Mouse (Mus musculus) megakaryocyte progenitor cell, adult 5-6 weeks (primary cell): ENCODE results near the gene Ipp. TPM values are rescaled to one million over a fixed set of nuclear protein-coding genes. Genes with fewer than 3 reads are reported as not detected.

Source experiments
- ATAC-seq: replicated peaks from 2 replicates; pipeline ENCODE4 v1.8.0; 2016; ENCODE audit warnings: mild to moderate bottlenecking, moderate TSS enrichment, inconsistent platforms; ENCODE audit not compliant: poor library complexity
- total RNA-seq, 2 experiments: library from RNA; stranded (forward) in 1 of 2; stranded (reverse) in 1 of 2; fragments of 157-497, 149-512 nt in 1 of 2; fragments of 200-1000 nt in 1 of 2; gene quantifications; 2 replicates each; pipeline versions ENCODE4 v1.2.3 to v1.2.4; 2015 to 2017

The Ipp gene
- total RNA-seq, 2 experiments from 2014 or later: 8.5 to 8.7 TPM

DNA sequence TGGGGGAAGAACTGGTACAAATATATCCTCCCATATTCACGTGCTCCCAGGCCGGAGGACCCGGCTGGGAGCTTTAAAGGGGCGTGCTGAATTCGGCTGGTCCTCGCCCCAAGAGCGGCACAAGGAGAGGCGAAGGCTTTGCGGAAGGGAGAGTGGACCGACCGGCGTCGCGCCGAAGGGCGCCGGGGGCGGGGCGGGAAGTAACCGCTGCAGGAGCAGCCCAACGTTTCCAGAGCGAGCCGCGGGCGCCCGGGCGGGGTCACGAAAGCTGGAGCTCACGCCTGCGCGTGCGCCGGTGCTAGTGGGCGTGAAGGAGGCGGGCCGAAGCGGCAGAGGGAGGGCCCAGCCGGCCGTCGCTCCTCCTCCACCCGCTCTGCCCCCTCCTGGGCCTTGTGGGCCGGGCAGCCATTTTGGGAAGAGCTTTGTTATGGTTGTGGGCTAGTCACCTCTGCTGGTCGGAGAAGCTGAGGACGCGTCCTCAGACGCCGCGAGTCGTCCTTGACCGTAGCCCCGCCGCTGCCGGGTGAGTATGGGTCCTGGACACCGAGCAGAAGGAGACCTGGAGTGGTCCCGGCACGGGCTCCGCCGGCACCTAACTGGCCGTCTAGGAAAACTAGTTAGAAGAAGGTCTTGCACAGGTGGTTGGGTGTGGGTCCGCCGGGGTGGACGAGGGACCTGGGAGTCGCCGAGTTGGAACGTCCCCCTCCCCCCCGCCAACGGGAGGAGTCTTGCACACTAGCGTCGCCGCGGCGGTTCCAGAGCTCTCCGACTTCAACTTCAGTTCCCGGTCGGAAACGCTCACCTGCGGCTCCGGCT, 50.2 kb downstream of the Ipp start, which contains the start of gene Gpbp1l1:
TSS of gene Gpbp1l1 (plus strand) at position 353 of the 816 bp plus-strand sequence.
- ATAC-seq: peak; percentile 83

GRCm38 (mm10) chr4:116558151-116558882, 51.0 kb downstream of the Ipp start:
- no peak for ATAC-seq

Other genes starting within 250 kb of the Ipp start
- gene Mast2, start 43.4 kb upstream of the Ipp start, total RNA-seq (2015): 15.2 and 19.6 TPM in 2 replicates
- gene Mast2, start 43.4 kb upstream of the Ipp start, total RNA-seq (2017): 6.4 and 13.6 TPM in 2 replicates
- gene Tmem69, start 48.4 kb downstream of the Ipp start, total RNA-seq (2015): 38.6 and 41.1 TPM in 2 replicates
- gene Tmem69, start 48.4 kb downstream of the Ipp start, total RNA-seq (2017): 11.0 and 11.8 TPM in 2 replicates
- gene Gpbp1l1, start 50.1 kb downstream of the Ipp start, total RNA-seq (2015): 80.6 and 90.1 TPM in 2 replicates
- 143 and 169 TPM in 2 replicates for gene Gpbp1l1, start 50.1 kb downstream of the Ipp start, total RNA-seq (2017)
- gene Ccdc17, start 89.1 kb downstream of the Ipp start, total RNA-seq (2015): 2.9 and 5.0 TPM in 2 replicates
- 0.91 and 1.4 TPM in 2 replicates for gene Ccdc17, start 89.1 kb downstream of the Ipp start, total RNA-seq (2017)
- 179 and 194 TPM in 2 replicates for gene Nasp, start 120.4 kb downstream of the Ipp start, total RNA-seq (2015)
- 414 and 474 TPM in 2 replicates for gene Nasp, start 120.4 kb downstream of the Ipp start, total RNA-seq (2017)
- gene Akr1a1, start 144.1 kb downstream of the Ipp start, total RNA-seq (2015): 370 and 377 TPM in 2 replicates
- gene Akr1a1, start 144.1 kb downstream of the Ipp start, total RNA-seq (2017): 591 and 829 TPM in 2 replicates
- 400 and 435 TPM in 2 replicates for gene Prdx1, start 178.0 kb downstream of the Ipp start, total RNA-seq (2015)
- gene Prdx1, start 178.0 kb downstream of the Ipp start, total RNA-seq (2017): 254 and 304 TPM in 2 replicates
- 36.9 and 44.9 TPM in 2 replicates for gene Mmachc, start 200.9 kb downstream of the Ipp start, total RNA-seq (2015)
- gene Mmachc, start 200.9 kb downstream of the Ipp start, total RNA-seq (2017): 19.8 and 23.0 TPM in 2 replicates
- 35.5 and 56.1 TPM in 2 replicates for gene Ccdc163, start 201.0 kb downstream of the Ipp start, total RNA-seq (2015)
- 12.0 and 17.6 TPM in 2 replicates for gene Ccdc163, start 201.0 kb downstream of the Ipp start, total RNA-seq (2017)
- gene Tesk2, start 213.4 kb downstream of the Ipp start, total RNA-seq (2015): 9.2 and 12.6 TPM in 2 replicates
- 6.7 and 7.1 TPM in 2 replicates for gene Tesk2, start 213.4 kb downstream of the Ipp start, total RNA-seq (2017)